Mouse (Mus musculus): Measurements from ENCODE around the gene Pold1.

Gene Pold1

DNA sequence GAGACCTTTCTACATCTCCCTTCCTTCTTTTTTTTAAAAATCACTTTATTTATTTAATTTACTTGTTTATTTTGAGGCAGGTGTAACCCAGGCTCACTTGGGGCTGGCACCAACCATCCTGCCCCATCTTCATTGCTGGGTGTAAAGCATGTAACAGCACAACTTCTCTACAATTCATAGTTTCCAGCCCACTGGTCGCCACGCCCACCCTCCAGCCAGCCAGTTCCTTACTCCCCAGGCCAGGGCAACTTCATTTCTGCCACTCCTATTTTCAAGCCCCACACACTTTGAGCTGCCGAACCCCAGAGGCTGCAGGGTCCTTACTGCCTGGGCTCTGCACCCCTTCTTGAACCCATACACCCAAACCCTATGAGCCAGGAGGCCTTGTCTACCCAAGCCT, 27.7 kb downstream of the Pold1 start:
- DNase-seq, result no peak

DNA sequence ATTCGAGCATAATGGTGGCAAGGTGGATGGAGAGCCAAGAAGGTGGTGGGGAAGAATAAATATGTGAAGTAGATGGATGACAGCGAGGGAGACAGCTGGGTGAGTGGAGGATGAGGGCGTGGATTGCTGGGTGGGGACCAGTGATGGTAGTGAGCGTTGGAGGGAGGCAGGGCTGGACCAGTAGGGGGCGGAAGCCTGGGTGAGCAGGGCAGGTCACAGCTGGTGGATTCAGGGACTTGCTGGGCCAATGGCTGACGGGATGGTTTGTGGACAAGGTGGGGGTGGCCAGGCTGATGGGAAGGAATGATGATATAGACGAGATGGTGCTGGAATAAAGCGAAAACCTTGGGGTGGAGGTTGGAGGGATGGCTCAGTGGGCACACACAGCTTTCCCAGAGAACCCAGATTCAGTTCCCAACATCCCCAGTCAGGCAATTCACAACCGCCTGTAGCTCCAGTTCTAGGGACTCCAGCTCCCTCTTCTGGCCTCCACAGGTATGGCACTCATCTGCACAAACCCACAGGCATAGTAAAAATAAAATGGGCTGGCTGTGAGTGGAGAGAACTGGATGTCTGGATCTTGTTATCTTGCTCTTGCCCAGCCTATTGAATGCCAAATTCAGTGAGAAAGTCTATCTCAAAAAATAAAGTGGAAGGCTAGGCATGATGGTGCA, 29.3 kb downstream of the Pold1 start:
- DNase-seq, result no peak

DNA sequence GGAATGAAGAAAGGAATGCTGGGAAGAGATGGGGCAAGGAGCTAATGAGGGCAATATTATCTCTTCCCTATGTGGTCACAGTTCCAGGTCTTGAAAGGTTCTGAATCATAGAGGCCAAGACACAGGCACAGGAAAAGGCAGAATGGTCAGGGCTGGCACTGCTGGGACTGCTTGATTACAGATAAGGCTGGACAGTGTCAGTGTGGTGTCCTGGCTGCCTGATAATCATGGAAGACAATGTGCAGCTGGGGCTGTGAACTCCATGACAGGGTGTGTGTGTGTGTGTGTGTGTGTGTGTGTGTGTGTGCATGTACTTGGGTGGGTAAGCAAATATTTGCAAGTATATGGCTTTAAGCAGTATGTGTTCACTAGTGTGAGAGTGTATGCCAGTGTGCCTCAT, 41.2 kb downstream of the Pold1 start:
- no peak for DNase-seq

GRCm38 (mm10) chr7:44501563-44502115, 47.0 kb downstream of the Pold1 start:
- peak; percentile 57 for DNase-seq

GRCm38 (mm10) chr7:44500046-44500445, 48.6 kb downstream of the Pold1 start:
- DNase-seq, result no peak

- DNase-seq, result no peak
Observed at GRCm38 (mm10) chr7:44498922-44499321, 49.7 kb downstream of the Pold1 start.

DNA sequence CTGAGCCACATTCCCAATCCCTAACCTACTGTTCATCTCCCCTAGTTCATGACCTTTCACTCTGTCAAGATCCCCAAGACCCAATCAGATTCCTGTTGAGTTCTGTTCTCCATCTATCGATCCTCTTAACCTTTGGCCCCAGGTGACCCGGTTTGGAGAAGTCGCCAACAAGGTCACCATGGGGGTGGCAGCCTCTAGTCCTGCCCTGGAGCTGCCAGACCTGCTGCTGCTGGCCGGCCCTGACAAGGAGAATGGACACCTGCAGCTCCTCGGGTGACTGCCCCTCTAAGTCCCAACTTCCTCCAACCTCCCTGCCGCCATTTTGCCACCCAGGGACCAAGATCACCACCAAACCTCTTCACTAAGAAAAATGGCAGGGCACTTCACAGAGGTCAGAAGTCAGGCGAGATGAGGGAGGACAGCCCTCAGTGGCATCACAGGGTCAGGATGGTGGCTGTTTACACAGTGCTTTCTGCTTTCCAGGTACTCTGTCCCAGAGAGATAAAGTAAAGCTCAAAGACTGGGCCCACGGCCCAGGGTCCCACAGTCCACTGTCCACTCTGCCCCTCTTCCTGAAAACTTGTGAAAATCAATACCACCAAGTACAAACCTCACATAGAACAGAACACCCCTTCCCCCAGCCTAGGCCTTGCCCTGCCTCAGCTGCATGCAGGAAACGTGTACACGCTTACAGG, 51.1 kb downstream of the Pold1 start:
- no peak for DNase-seq

DNA sequence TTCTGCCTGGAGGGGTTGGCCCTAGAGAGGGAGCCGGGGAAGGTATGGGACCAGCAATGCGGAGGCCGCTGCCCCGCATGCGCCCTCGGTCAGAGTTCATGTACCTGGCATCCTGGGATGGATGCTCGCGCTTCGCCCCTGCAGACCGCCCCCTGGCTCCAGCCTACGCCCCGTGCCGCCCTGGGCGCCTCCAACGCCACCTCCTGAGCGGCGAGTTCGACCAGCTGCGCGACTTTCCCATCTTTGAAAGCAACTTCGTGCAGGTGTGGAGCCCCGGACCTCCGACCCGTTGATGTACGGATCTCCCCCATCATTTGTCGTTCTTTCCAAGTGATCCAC, 51.9 kb downstream of the Pold1 start:
- no peak for DNase-seq

DNA sequence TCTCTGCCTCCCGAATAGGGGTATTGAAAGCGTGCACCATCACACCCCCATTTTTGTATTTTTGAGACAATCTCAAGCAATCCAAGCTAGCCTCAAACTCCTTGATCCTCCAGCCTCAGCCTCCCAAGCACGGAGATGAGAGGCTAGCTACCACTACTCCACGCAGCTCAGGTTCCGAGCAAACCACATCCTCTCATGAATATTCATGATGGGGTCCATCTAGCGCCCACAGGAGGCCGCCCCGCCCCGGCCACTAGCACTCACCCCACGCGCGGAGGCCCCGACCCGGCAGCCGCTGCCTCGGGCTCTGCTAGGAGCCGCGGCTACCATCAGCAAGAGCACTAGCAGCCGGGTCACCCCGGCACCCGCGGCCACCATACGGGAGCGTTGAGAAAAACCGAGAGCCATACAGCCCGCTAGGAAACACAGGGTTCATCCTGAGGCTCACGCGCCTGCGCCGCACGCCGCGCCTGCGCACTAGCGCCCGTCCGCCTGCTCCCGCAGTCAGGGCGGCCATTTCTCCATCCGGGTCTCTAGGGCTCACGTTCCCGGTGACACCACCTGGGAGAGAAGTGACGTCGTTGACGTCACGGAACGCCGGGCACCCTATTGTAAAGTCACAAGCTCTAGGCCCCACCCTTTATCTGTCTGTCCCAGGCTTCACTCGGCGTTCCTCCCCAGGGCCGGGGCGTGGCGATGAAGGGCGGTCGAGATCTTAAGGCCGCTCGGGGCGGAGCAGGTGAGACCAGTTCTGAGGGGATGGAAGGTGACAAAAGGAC, 52.5 kb downstream of the Pold1 start, which contains the start of the genes Emc10 and Fam71e1:
TSS of gene Emc10 (minus strand) at position 538 of the 779 bp plus-strand sequence.
TSS of gene Fam71e1 (plus strand) at position 590 of the 779 bp plus-strand sequence.
- peak; percentile 99 for DNase-seq

GRCm38 (mm10) chr7:44495086-44495485, 53.6 kb downstream of the Pold1 start:
- DNase-seq, result no peak

- no peak for DNase-seq
Observed at GRCm38 (mm10) chr7:44494681-44495080, 54.0 kb downstream of the Pold1 start.

GRCm38 (mm10) chr7:44492166-44492826, 56.4 kb downstream of the Pold1 start:
- DNase-seq, result no peak

DNA sequence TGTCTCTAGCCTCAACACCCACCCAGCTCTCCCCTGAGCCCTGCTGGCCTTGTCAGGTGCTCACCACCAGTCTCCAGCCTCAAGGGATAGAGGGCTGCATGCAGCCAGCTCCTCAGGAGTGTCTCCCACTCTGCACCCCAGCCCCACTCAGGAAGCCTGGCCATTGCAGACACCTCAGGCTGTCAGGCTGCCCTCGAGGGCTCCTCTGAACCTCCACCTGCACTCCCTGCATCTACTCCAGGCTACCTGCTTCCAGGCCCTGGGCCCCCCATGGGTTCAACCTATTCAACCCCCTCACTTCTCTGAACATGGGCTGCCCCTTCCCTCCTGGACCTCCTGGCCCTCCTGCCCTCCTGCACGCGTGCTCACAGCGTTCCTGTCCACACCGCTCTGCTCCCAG, 57.3 kb downstream of the Pold1 start:
- no peak for DNase-seq

DNA sequence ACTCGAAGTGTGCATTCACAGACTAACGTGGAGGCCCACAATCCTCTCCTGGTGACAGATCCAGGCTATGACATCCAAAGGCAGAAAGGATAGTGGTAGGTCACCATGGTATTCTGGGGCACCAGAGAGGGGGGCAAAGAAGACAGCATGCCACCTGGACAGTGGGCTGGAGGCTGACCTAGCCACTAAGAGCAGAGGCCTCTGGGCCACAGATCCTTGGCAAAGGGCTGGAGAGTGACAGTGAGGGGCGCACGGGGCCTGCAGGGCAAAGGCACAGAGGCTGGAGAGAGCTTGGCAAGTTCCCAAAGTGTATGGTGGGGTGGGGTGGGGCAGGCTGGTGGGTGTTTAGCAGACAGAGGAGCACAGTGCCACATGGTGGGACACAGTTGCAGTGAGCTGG, 58.4 kb downstream of the Pold1 start:
- DNase-seq, result no peak

GRCm38 (mm10) chr7:44488545-44488944, 60.1 kb downstream of the Pold1 start:
- no peak for DNase-seq

GRCm38 (mm10) chr7:44487936-44488335, 60.7 kb downstream of the Pold1 start:
- DNase-seq, result no peak

DNA sequence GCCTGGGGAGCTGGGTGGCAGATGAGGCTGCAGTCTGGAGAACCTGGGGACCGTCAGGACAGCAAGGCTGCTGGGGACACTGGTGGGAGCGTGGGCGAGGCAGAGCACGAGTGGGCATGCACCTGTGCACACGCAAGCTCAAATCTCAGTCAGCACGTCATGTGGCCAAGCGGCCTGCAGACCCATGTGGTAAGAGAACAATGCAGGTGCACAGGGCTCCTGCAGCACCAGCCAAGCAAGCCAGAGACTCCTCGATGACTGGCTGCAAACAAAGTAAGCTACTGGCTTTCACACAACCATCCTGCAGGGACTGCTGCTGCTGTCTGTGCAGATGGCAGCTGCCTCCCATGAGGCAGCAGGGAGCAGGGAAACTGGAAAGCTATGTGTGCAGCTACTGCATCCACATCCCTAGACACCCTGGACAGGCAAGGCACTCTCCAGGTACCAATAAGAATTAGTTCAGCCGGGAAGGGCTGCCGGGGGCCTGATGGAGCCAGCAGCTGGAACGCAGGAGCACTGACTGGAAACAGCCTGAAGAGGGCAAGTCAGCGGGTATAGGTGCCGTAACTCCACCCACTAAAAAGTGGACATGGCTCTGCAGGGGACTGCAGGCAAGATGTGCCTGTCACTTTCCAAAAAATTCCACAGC, 61.6 kb downstream of the Pold1 start:
- DNase-seq, result no peak

GRCm38 (mm10) chr7:44485572-44486195, 63.0 kb downstream of the Pold1 start:
- no peak for DNase-seq

DNA sequence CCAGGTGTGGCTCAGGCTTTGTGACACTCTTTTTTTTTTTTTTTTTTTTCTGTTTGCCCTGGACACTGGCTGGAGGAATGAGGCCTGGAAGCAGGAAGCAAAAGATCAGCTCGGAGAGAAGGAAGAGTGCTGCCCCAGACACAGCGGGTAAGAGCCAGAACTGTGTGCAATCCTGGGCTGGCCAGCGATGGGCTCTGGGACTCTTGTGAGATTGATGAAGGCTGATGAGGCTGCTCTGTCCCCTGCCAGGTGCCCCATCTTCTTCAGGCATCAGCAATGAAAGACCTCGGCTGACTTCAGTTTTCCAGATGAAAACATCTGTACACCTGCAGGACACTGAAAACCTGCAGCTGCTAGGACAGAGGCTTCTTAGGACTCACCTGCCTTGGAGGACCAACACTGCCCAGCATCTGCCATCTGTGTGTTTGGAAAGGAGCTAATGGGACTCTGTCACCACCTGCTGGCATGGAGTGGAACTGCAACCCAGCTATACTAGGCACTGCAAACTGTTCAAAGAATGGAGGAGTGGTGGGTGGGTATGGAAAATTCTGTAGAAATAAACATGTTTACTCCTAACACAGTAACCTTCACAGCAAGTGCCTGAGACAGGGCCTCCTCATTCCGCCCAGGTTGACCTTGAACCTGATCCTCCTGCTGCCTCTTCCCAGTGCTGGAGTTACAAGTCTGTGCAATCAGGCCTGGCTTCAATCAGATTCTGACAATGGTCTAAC, 63.6 kb downstream of the Pold1 start:
- peak; percentile 76 for DNase-seq

- no peak for DNase-seq
Observed at GRCm38 (mm10) chr7:44484109-44484508, 64.5 kb downstream of the Pold1 start.

GRCm38 (mm10) chr7:44482836-44483435, 65.7 kb downstream of the Pold1 start:
- DNase-seq, result no peak

All from layer of hippocampus, adult 9-11 months (tissue).